ENCODE assay signal across 8 mouse cellular contexts in genomic region chr2:151544673-151545072, GRCm38 (mm10). TPM values are rescaled to one million over a fixed set of nuclear protein-coding genes. Genes with fewer than 3 reads are reported as not detected.
DNase-seq lines count a peak whose midpoint lies in the region; ATAC-seq lines count a peak whose summit lies in the region.

No protein-coding gene starts in this region.

- WGBS in embryonic facial prominence, embryonic 12.5 days: 70% methylated on average over 6 of the region's 6 CpGs
- WGBS in hindbrain, embryonic 14.5 days: 58% methylated on average over 6 of the region's 6 CpGs
- WGBS in neural tube, embryonic 13.5 days: 65% methylated on average over 6 of the region's 6 CpGs

- no peaks in the 10 kb centered on the region for H3K9me3 ChIP-seq in embryonic facial prominence, embryonic 12.5 days
- H3K9me3 ChIP-seq in hindbrain, embryonic 14.5 days (ENCODE audit: control insufficient read depth, low read length): no peaks in the 10 kb centered on the region
- H3K9me3 ChIP-seq in neural tube, embryonic 13.5 days: no peaks in the 10 kb centered on the region

- 0 out of 2 replicates have a peak overlapping the region, but pooled peaks have one; percentile 8 for H3K4me3 ChIP-seq in embryonic facial prominence, embryonic 12.5 days
- 0 out of 2 replicates have a peak overlapping the region, but pooled peaks have one; percentile 94 for H3K4me3 ChIP-seq in hindbrain, embryonic 14.5 days (replicated peaks; ENCODE audit: low read length)
- H3K4me3 ChIP-seq in neural tube, embryonic 13.5 days: peak overlapping the region; percentile 98

- H3K4me1 ChIP-seq in embryonic facial prominence, embryonic 12.5 days: peaks cover 29% of the 10 kb centered on the region
- peaks cover 34% of the 10 kb centered on the region for H3K4me1 ChIP-seq in hindbrain, embryonic 14.5 days (replicated peaks; ENCODE audit: control insufficient read depth, insufficient read depth, low read length)
- H3K4me1 ChIP-seq in neural tube, embryonic 13.5 days (replicated peaks): peaks cover 57% of the 10 kb centered on the region

- H3K4me2 ChIP-seq in embryonic facial prominence, embryonic 12.5 days (replicated peaks): 0 out of 2 replicates have a peak overlapping the region, but pooled peaks have one; percentile 62
- H3K4me2 ChIP-seq in hindbrain, embryonic 14.5 days (replicated peaks): peak overlapping the region; percentile 61
- H3K4me2 ChIP-seq in neural tube, embryonic 13.5 days: peak overlapping the region; percentile 88

- peak; percentile 40 to 79 for DNase-seq in layer of hippocampus, adult 18-20 months (ENCODE audit: low spot score in 2 of 2)
- no peak for DNase-seq in layer of hippocampus, postnatal 25 days (ENCODE audit: extremely low spot score in 1 of 2, low spot score in 1 of 2)
- DNase-seq in hindbrain, embryonic 14.5 days (ENCODE audit: low spot score): no peak
- DNase-seq in adrenal gland, adult 8-10 months: no peak
- no peak for DNase-seq in urinary bladder, postnatal 10 days (ENCODE audit: low spot score)
- DNase-seq in spleen, postnatal 36 days (ENCODE audit: low spot score in 2 of 2): no peak

- H3K36me3 ChIP-seq in embryonic facial prominence, embryonic 12.5 days: peaks cover 38% of the 10 kb centered on the region
- H3K36me3 ChIP-seq in hindbrain, embryonic 14.5 days (replicated peaks; ENCODE audit: control insufficient read depth, insufficient read depth): peaks cover 49% of the 10 kb centered on the region
- peaks cover 43% of the 10 kb centered on the region for H3K36me3 ChIP-seq in neural tube, embryonic 13.5 days

- H3K27ac ChIP-seq in embryonic facial prominence, embryonic 12.5 days: no peak overlapping the region
- H3K27ac ChIP-seq in hindbrain, embryonic 14.5 days: no peak overlapping the region
- H3K27ac ChIP-seq in neural tube, embryonic 13.5 days (replicated peaks): no peak overlapping the region

- no peak for ATAC-seq in embryonic facial prominence, embryonic 12.5 days (ENCODE audit: insufficient number of reproducible peaks, insufficient read depth, low FRiP score, low TSS enrichment)
- ATAC-seq in hindbrain, embryonic 14.5 days (ENCODE audit: low FRiP score): no peak
- no peak for ATAC-seq in neural tube, embryonic 13.5 days (ENCODE audit: low read depth)

- H3K9ac ChIP-seq in embryonic facial prominence, embryonic 12.5 days: no peak overlapping the region; the same call in 1 of the 2 replicates
- peak overlapping the region; percentile 93 for H3K9ac ChIP-seq in hindbrain, embryonic 14.5 days
- peak overlapping the region; percentile 98 for H3K9ac ChIP-seq in neural tube, embryonic 13.5 days

- H3K27me3 ChIP-seq in embryonic facial prominence, embryonic 12.5 days: no peaks in the 10 kb centered on the region
- no peaks in the 10 kb centered on the region for H3K27me3 ChIP-seq in hindbrain, embryonic 14.5 days (ENCODE audit: control insufficient read depth, insufficient read depth, low read length)
- H3K27me3 ChIP-seq in neural tube, embryonic 13.5 days: no peaks in the 10 kb centered on the region

RNA-seq across cellular contexts. Expression of gene Fkbp1a, which starts 2.4 kb away (rescaled TPM):
- total RNA-seq in layer of hippocampus, adult 18-20 months (2021): 100 to 1,000 TPM; 972 to 973 TPM
- 100 to 1,000 TPM; 877 to 984 TPM for total RNA-seq in layer of hippocampus, postnatal 25 days (2021)
- 472 and 491 TPM in 2 replicates for polyA plus RNA-seq in embryonic facial prominence, embryonic 12.5 days (2016; fragmentation: Nextera tagmentation; extraction: Ambion mirVana)
- polyA plus RNA-seq in hindbrain, embryonic 14.5 days (2014; fragmentation: Nextera tagmentation; extraction: Ambion mirVana): 643 and 689 TPM in 2 replicates
- 637 and 667 TPM in 2 replicates for polyA plus RNA-seq in neural tube, embryonic 13.5 days (2015; fragmentation: Nextera tagmentation; extraction: Ambion mirVana)
- total RNA-seq in adrenal gland, adult 8-10 months (2022): 100 to 1,000 TPM; 231 to 315 (median 255) TPM

RNA-seq across cellular contexts. Expression of gene Sdcbp2, which starts 27.7 kb away (rescaled TPM):
- total RNA-seq in layer of hippocampus, adult 18-20 months (2021): 1 to 10 TPM; 1.7 to 2.5 TPM
- 1 to 10 TPM; 1.5 TPM for total RNA-seq in layer of hippocampus, postnatal 25 days (2021)
- polyA plus RNA-seq in embryonic facial prominence, embryonic 12.5 days (2016; fragmentation: Nextera tagmentation; extraction: Ambion mirVana): 0.59 and 1.0 TPM in 2 replicates
- 0.55 and 0.83 TPM in 2 replicates for polyA plus RNA-seq in hindbrain, embryonic 14.5 days (2014; fragmentation: Nextera tagmentation; extraction: Ambion mirVana)
- polyA plus RNA-seq in neural tube, embryonic 13.5 days (2015; fragmentation: Nextera tagmentation; extraction: Ambion mirVana): 0.68 and 1.1 TPM in 2 replicates
- 1 to 10 TPM; 1.1 to 1.8 (median 1.3) TPM for total RNA-seq in adrenal gland, adult 8-10 months (2022)

RNA-seq across cellular contexts. Expression of gene Nsfl1c, which starts 50.7 kb away (rescaled TPM):
- total RNA-seq in layer of hippocampus, adult 18-20 months (2021): 100 to 1,000 TPM; 146 to 148 TPM
- 100 to 1,000 TPM; 136 to 139 TPM for total RNA-seq in layer of hippocampus, postnatal 25 days (2021)
- 276 and 279 TPM in 2 replicates for polyA plus RNA-seq in embryonic facial prominence, embryonic 12.5 days (2016; fragmentation: Nextera tagmentation; extraction: Ambion mirVana)
- 255 and 261 TPM in 2 replicates for polyA plus RNA-seq in hindbrain, embryonic 14.5 days (2014; fragmentation: Nextera tagmentation; extraction: Ambion mirVana)
- 258 and 272 TPM in 2 replicates for polyA plus RNA-seq in neural tube, embryonic 13.5 days (2015; fragmentation: Nextera tagmentation; extraction: Ambion mirVana)
- 100 to 1,000 TPM; 149 to 160 (median 153) TPM for total RNA-seq in adrenal gland, adult 8-10 months (2022)

Comparison
In these comparisons a context has a peak if more than half of its experiments do, and no peak if none do; other contexts are left out.
1. DNase-seq: peak in layer of hippocampus, adult 18-20 months (2 of 2); none in layer of hippocampus, postnatal 25 days (0 of 2), hindbrain, embryonic 14.5 days (single experiment), adrenal gland, adult 8-10 months (single experiment), urinary bladder, postnatal 10 days (single experiment) and spleen, postnatal 36 days (0 of 2).
2. H3K4me3 ChIP-seq: peak in every context shown above with its lines; median percentile 98 in neural tube, embryonic 13.5 days; 94 in hindbrain, embryonic 14.5 days; 8 in embryonic facial prominence, embryonic 12.5 days.
3. Peak in every context shown above with its lines, with median percentiles within 50 percentile points of each other: H3K4me2 ChIP-seq.